Mouse (Mus musculus) spleen, adult 12 weeks (tissue): Measurements from ENCODE around the gene Ring1.

Experiments
- DNase-seq: peaks from one replicate; pipeline ENCODE4 v3.0.0; 2022; ENCODE audit warnings: low spot score

Gene Ring1

GRCm38 (mm10) chr17:33991788-33992664, 32.5 kb downstream of the Ring1 start:
- peak; percentile 46 for DNase-seq

GRCm38 (mm10) chr17:33982136-33982535, 42.3 kb downstream of the Ring1 start:
- DNase-seq = peak; percentile 74

- DNase-seq = peak; percentile 85
Observed at GRCm38 (mm10) chr17:33981192-33981909, 43.1 kb downstream of the Ring1 start.

DNA sequence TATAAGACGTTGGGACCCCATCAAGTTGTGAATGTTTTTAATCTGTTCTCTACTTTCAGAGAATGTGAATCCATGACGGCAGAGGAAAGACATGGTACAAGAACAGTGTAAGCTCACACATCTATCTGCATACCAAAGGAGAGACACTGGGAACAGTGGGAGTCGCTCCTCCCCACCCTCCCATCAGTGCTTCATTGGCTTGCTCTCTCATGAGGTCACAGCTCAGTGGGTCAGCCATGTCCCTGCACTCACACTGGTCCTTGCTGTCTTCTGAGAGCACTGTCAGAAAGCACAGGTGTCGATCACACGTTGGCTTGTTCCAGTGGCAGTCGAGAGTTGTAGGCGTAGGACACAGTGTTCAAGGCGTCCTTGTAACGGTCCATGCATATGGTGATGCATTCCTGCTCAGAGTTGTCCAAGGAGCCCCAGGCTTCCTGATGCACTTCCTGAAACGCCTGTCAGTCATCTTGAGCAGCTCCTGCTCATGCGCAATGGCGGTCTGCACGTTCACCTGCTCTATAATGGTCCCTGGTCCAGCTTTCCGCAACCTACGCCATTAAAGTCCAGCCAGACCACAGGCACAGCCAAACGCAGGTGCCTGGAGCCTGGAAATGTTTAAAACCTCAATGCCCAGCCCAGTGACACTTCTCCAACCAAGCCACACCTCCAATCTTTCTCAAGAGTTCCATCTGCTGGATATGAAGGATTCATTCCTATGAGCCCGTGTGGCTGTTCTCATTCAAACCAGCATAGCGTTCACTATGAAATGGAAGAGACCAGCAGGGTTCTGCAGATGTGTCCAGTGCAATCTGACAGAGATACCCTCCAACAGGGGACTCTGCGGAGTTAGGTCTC, 44.1 kb downstream of the Ring1 start:
- DNase-seq = no peak

DNA sequence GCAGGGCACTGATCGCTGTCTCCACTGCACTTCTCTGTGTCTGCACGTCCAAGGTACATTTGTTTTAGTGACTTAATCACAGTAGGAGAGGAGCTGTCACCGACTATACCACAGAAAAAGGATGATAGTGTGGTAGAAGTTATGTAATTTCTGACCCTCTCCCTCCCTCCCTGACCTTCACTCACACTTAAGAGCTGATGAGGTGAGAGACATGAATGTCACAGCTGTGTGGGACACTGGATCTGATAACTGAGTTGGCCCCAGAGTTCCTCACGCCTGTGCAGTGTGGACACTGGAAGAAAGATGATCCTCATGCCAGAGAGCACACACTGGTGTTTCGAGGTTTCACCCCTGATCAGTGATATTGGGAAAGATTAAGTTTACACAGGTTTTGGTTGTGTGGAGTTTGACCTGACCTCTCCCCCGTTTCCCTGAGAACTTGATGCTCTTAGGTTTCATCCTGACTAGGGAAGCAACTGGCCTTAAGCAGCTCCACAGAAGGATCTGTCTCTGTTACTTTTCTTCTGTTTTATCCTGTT, 44.9 kb downstream of the Ring1 start:
- DNase-seq = no peak

GRCm38 (mm10) chr17:33978631-33979031, 45.8 kb downstream of the Ring1 start:
- DNase-seq = peak; percentile 80

GRCm38 (mm10) chr17:33977861-33978557, 46.5 kb downstream of the Ring1 start:
- peak; percentile 17 for DNase-seq

DNA sequence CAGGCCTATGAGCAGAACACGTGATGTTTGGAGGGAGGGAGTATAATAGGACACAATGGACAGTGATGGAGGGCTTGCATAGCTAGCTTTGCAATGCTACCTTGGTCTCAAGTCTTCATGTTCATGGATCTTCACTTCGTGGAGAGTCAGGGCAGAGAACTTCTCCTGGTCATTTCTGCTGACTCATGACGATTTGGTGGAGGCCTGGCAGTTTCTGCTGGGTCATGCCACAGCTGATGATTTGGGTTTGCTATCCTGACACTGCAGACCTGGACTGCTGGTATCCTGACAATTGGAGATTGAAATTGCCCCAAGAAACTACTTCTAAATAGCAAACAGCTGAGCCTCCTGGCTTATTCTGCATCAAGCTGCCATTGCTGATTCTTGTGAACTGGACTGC, 50.9 kb downstream of the Ring1 start:
- DNase-seq = no peak

GRCm38 (mm10) chr17:33972691-33973090, 51.8 kb downstream of the Ring1 start:
- DNase-seq = no peak
